Mouse (Mus musculus) kidney, adult 11 months (tissue): ENCODE measurements at regions not wholly inside any gene's neighbourhood (a gene's known extent, or its start where the extent isn't known, plus 50 kb on each side); places are given as distances from the start of the nearest gene placed in this dataset.

Source experiments
- DNase-seq: peaks from one replicate; pipeline ENCODE4 v3.0.0; 2022

GRCm38 (mm10) chr8:49006236-49006965, 162.7 kb upstream of the Tenm3 start:
- DNase-seq = peak; percentile 86

GRCm38 (mm10) chr8:48981667-48982066, 137.9 kb upstream of the Tenm3 start:
- DNase-seq = no peak

- no peak for DNase-seq
These were observed 137.0 kb upstream of the Tenm3 start for GRCm38 (mm10) chr8:48980755-48981154.

GRCm38 (mm10) chr8:48970655-48971054, 126.9 kb upstream of the Tenm3 start:
- DNase-seq = no peak

GRCm38 (mm10) chr8:48964929-48965328, 121.2 kb upstream of the Tenm3 start:
- DNase-seq = no peak

GRCm38 (mm10) chr8:48957614-48958013, 113.9 kb upstream of the Tenm3 start:
- DNase-seq = no peak

- DNase-seq = no peak
These were observed 107.7 kb upstream of the Tenm3 start for GRCm38 (mm10) chr8:48951412-48951811.

GRCm38 (mm10) chr8:48944177-48944576, 100.4 kb upstream of the Tenm3 start:
- no peak for DNase-seq

GRCm38 (mm10) chr8:48937144-48937543, 93.4 kb upstream of the Tenm3 start:
- DNase-seq = no peak

- DNase-seq = no peak
These were observed 83.4 kb upstream of the Tenm3 start for GRCm38 (mm10) chr8:48927135-48927534.

- DNase-seq = no peak
These were observed 71.5 kb upstream of the Tenm3 start for GRCm38 (mm10) chr8:48915275-48915674.

- no peak for DNase-seq
These were observed 69.1 kb upstream of the Tenm3 start for GRCm38 (mm10) chr8:48912842-48913241.

- no peak for DNase-seq
These were observed 58.1 kb upstream of the Tenm3 start for GRCm38 (mm10) chr8:48901668-48902406.

- DNase-seq = no peak
These were observed 52.9 kb upstream of the Tenm3 start for GRCm38 (mm10) chr8:48896687-48897086.

GRCm38 (mm10) chr8:48896251-48896650, 52.5 kb upstream of the Tenm3 start:
- DNase-seq = no peak

GRCm38 (mm10) chr8:48895586-48895985, 51.8 kb upstream of the Tenm3 start:
- no peak for DNase-seq
